Mouse (Mus musculus) liver, embryonic 18 days (tissue): ENCODE results near the gene Spcs2. TPM values are rescaled to one million over a fixed set of nuclear protein-coding genes. Genes with fewer than 3 reads are reported as not detected.

Experiments used
- polyA plus RNA-seq: library from polyadenylated mRNA; depleted of rRNA; stranded (reverse); fragments of >200 nt; gene quantifications from 2 replicates; pipeline ENCODE4 v1.2.3, GENCODE M21; 2012; rRNA removed

The Spcs2 gene
- polyA plus RNA-seq = 66.2 and 71.1 TPM in 2 replicates

GRCm38 (mm10) chr7:99863362-99863761 lies at the start of gene Spcs2:
TSS of gene Spcs2 (minus strand) at chr7:99863462.

DNA sequence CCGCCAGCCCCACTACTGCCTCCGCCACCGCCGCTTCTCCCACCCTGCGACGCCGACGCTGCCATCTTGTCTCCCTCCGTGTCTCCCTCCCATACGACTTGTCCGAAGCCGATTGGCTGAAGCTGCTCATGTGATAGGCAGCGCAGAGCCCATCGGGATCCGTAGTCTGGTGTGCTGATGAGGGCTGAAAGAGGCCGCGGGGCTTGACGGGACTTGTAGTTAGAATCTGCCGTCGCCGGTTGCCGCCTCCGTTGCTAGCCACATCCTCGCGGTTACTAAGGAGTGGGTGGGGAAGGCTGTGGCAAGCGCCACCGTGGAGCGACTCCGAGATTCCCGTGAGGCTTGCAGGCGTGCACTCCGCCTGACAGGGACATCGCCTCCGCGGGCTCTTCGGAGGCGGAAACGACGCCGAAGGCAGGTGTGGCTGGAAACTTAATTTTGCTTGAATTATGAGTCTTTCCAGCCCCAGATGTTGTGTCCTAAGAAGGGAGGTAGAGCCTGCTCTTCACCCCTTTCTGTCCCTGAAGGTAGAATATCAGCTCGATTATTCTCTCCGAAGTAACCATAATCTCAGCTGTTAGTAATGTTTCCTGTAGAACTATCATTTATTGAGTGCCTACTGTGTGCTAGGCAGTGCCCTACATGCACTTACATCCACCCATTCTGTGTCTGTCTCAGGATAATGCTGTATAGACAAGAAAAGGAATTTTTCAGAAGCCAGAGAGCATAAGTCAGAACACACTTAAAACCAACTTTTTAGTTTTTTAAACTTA lies 4.3 kb downstream of the Spcs2 start, which contains the start of gene Xrra1:
TSS of gene Xrra1 (plus strand) at position 304 of the 773 bp plus-strand sequence.

DNA sequence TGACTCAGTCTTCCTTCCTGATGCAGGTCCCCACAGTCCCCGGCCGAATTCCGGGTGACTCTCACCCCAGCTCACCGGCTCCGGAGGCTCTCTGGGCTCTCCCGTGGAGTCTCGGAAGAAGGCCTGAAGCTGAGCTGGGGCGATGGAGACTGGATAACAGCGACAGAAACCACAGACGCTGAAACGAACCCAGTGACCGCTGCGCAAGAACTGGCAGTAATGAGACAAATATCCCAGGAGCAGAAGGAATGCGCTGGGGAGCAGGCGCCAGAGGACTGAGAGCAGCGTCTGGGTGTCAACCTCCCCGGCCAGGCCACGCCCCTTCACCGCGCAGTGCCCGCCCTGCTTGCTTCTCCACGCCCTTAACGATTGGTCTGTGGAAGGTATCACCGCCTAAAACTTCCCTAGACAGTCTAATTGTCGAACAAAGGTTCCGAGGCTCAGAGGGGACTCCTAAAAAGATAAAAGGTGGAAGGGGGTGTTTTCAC lies 35.1 kb downstream of the Spcs2 start, which contains the start of gene Neu3:
TSS of gene Neu3 (minus strand) at position 335 of the 488 bp plus-strand sequence.

Other genes with a start within 250 kb of the Spcs2 start
- gene Tpbgl, start 236.4 kb downstream of the Spcs2 start, polyA plus RNA-seq = 0.32 and 0.42 TPM in 2 replicates
- 0.58 and 0.59 TPM in 2 replicates for gene Slco2b1, start 152.1 kb downstream of the Spcs2 start, polyA plus RNA-seq
- gene Olfr520, start 133.2 kb downstream of the Spcs2 start, polyA plus RNA-seq = not detected in 2 replicates
- not detected in 2 replicates for gene Olfr521, start 100.0 kb downstream of the Spcs2 start, polyA plus RNA-seq
- 2.9 and 3.0 TPM in 2 replicates for gene Neu3, start 35.0 kb downstream of the Spcs2 start, polyA plus RNA-seq
- gene Xrra1, start 4.3 kb downstream of the Spcs2 start, polyA plus RNA-seq = 0.02 TPM in 2 replicates
- gene Rnf169, start 117.0 kb upstream of the Spcs2 start, polyA plus RNA-seq = 4.4 and 6.1 TPM in 2 replicates
- gene Chrdl2, start 142.7 kb upstream of the Spcs2 start, polyA plus RNA-seq = not detected in 2 replicates